In the genomic region with DNA sequence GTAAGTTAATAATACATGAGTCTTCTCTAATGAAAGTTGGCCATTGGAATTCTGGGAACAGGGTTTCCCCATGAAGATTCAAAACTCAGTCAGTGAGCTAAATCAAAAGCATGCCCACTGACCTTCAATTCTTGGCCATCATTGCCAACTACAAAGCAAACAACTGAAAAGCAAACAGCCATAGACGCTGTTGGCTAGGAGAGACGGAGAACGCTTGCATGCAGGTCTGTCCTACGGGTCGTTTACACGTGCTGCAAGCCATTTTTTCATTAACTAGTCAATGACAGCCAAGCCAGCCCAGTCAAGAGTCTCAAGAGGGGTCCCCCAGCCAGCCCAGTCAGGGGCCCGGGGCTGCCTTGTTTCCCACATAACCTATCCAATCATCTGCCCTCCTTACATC, we compare ENCODE assay signal across 15 mouse cellular contexts. TPM values are rescaled to one million over a fixed set of nuclear protein-coding genes. Genes with fewer than 3 reads are reported as not detected.
A peak's percentile ranks its signal among the peaks of the same experiment; 100 is the strongest.
DNase-seq lines count a peak whose midpoint lies in the region; ATAC-seq and TF ChIP-seq lines count a peak whose summit lies in the region.
"Had no signal": no experiment of that assay in that cellular context is flagged by ENCODE, and none has a peak within 500 bp of the region (broad histone marks: within the 10 kb centered on the region; RNA-seq: fewer than 3 reads in every experiment).

No protein-coding gene starts in this region.

- peaks cover 10% of the 10 kb centered on the region; the same call in 1 of the 2 replicates for H3K9me3 ChIP-seq in forebrain, embryonic 15.5 days
- no peaks in the 10 kb centered on the region for H3K9me3 ChIP-seq in forebrain, embryonic 14.5 days (replicated peaks; ENCODE audit: control insufficient read depth, low read length)
- H3K9me3 ChIP-seq in hindbrain, embryonic 16.5 days (ENCODE audit: control insufficient read depth, low read length): peaks cover 7% of the 10 kb centered on the region
- no peaks in the 10 kb centered on the region for H3K9me3 ChIP-seq in hindbrain, embryonic 11.5 days (ENCODE audit: control insufficient read depth, low read length)
- H3K9me3 ChIP-seq in lung, embryonic 15.5 days: no peaks in the 10 kb centered on the region
- H3K9me3 ChIP-seq in limb, embryonic 14.5 days (ENCODE audit: control insufficient read depth, low read length): peaks cover 5% of the 10 kb centered on the region; the same call in 1 of the 2 replicates
- H3K9me3 ChIP-seq: embryonic facial prominence, embryonic 12.5 days; neural tube, embryonic 12.5 days had no signal

- no peaks in the 10 kb centered on the region for H3K36me3 ChIP-seq in forebrain, embryonic 15.5 days
- H3K36me3 ChIP-seq in forebrain, embryonic 14.5 days (ENCODE audit: control insufficient read depth, insufficient read depth, low read length): no peaks in the 10 kb centered on the region
- no peaks in the 10 kb centered on the region for H3K36me3 ChIP-seq in hindbrain, embryonic 16.5 days (ENCODE audit: control insufficient read depth, insufficient read depth, low read length)
- H3K36me3 ChIP-seq in hindbrain, embryonic 11.5 days (ENCODE audit: control insufficient read depth, insufficient read depth, low read length): no peaks in the 10 kb centered on the region
- no peaks in the 10 kb centered on the region for H3K36me3 ChIP-seq in lung, embryonic 15.5 days
- H3K36me3 ChIP-seq in limb, embryonic 14.5 days (ENCODE audit: control insufficient read depth, insufficient read depth, low read length): no peaks in the 10 kb centered on the region
- H3K36me3 ChIP-seq: embryonic facial prominence, embryonic 12.5 days; neural tube, embryonic 12.5 days had no signal

- DNase-seq in forebrain, embryonic 14.5 days (ENCODE audit: low spot score): no peak
- DNase-seq in hindbrain, embryonic 11.5 days (ENCODE audit: low spot score): no peak
- DNase-seq in lung, postnatal 10 days: no peak
- no peak for DNase-seq in limb, embryonic 14.5 days (ENCODE audit: low spot score)
- DNase-seq in right cerebral cortex, postnatal 14 days: no peak
- DNase-seq: adrenal gland, postnatal 10 days; cerebellum, postnatal 14 days; gastrocnemius, postnatal 14 days; thymus, adult 2 months had no signal

- no peak overlapping the region for H3K9ac ChIP-seq in forebrain, embryonic 15.5 days (replicated peaks)
- no peak overlapping the region for H3K9ac ChIP-seq in forebrain, embryonic 14.5 days (ENCODE audit: low read length)
- H3K9ac ChIP-seq in hindbrain, embryonic 16.5 days (ENCODE audit: low read depth, low read length): no peak overlapping the region
- H3K9ac ChIP-seq in hindbrain, embryonic 11.5 days (ENCODE audit: low read depth, low read length): no peak overlapping the region
- no peak overlapping the region for H3K9ac ChIP-seq in lung, embryonic 15.5 days
- no peak overlapping the region for H3K9ac ChIP-seq in limb, embryonic 14.5 days (ENCODE audit: low read depth, low read length, severe bottlenecking)
- H3K9ac ChIP-seq: embryonic facial prominence, embryonic 12.5 days; liver, embryonic 14.5 days; neural tube, embryonic 12.5 days had no signal

- H3K4me1 ChIP-seq in forebrain, embryonic 15.5 days: no peaks in the 10 kb centered on the region
- H3K4me1 ChIP-seq in forebrain, embryonic 14.5 days (ENCODE audit: control insufficient read depth, insufficient read depth, low read length): no peaks in the 10 kb centered on the region
- no peaks in the 10 kb centered on the region; the same call in none of the 2 replicates for H3K4me1 ChIP-seq in hindbrain, embryonic 16.5 days (ENCODE audit: control insufficient read depth, insufficient read depth, low read depth, low read length)
- no peaks in the 10 kb centered on the region for H3K4me1 ChIP-seq in hindbrain, embryonic 11.5 days (replicated peaks; ENCODE audit: control insufficient read depth, insufficient read depth, low read length)
- peaks cover 50% of the 10 kb centered on the region for H3K4me1 ChIP-seq in lung, embryonic 15.5 days
- H3K4me1 ChIP-seq in limb, embryonic 14.5 days (ENCODE audit: control insufficient read depth, insufficient read depth, low read length): peaks cover 21% of the 10 kb centered on the region
- H3K4me1 ChIP-seq: neural tube, embryonic 12.5 days had no signal

- 0 out of 2 replicates have a peak overlapping the region, but pooled peaks have one; percentile 49 for H3K27ac ChIP-seq in forebrain, embryonic 15.5 days (replicated peaks)
- H3K27ac ChIP-seq in forebrain, embryonic 14.5 days (ENCODE audit: low read depth, low read length): no peak overlapping the region
- peak overlapping the region; percentile 75 for H3K27ac ChIP-seq in hindbrain, embryonic 16.5 days (ENCODE audit: low read depth, low read length)
- no peak overlapping the region for H3K27ac ChIP-seq in hindbrain, embryonic 11.5 days (ENCODE audit: low read depth, low read length)
- H3K27ac ChIP-seq in lung, embryonic 15.5 days: peak overlapping the region; percentile 92
- peak overlapping the region; percentile 40; the same call in 1 of the 2 replicates for H3K27ac ChIP-seq in limb, embryonic 14.5 days (replicated peaks; ENCODE audit: low read depth, low read length)
- H3K27ac ChIP-seq: embryonic facial prominence, embryonic 12.5 days; liver, embryonic 14.5 days; neural tube, embryonic 12.5 days had no signal

- TF ChIP-seq POLR2A in limb, embryonic 14.5 days (IDR thresholded peaks at IDR 0.05; ENCODE audit: borderline replicate concordance, extremely low read depth, insufficient read depth, insufficient read length): no peak

- H3K27me3 ChIP-seq in forebrain, embryonic 15.5 days: no peaks in the 10 kb centered on the region
- H3K27me3 ChIP-seq in forebrain, embryonic 14.5 days (replicated peaks; ENCODE audit: control insufficient read depth, insufficient read depth, low read length): no peaks in the 10 kb centered on the region
- no peaks in the 10 kb centered on the region for H3K27me3 ChIP-seq in hindbrain, embryonic 16.5 days (replicated peaks; ENCODE audit: control insufficient read depth, insufficient read depth, low read length)
- H3K27me3 ChIP-seq in hindbrain, embryonic 11.5 days (ENCODE audit: control insufficient read depth, insufficient read depth, low read length): no peaks in the 10 kb centered on the region
- H3K27me3 ChIP-seq in lung, embryonic 15.5 days: no peaks in the 10 kb centered on the region
- no peaks in the 10 kb centered on the region for H3K27me3 ChIP-seq in limb, embryonic 14.5 days (ENCODE audit: control insufficient read depth, insufficient read depth, low read length)
- H3K27me3 ChIP-seq: embryonic facial prominence, embryonic 12.5 days; neural tube, embryonic 12.5 days had no signal

- H3K4me2 ChIP-seq in forebrain, embryonic 15.5 days (replicated peaks): no peak overlapping the region
- no peak overlapping the region for H3K4me2 ChIP-seq in forebrain, embryonic 14.5 days (ENCODE audit: low read length)
- peak overlapping the region; percentile 23; the same call in 1 of the 2 replicates for H3K4me2 ChIP-seq in hindbrain, embryonic 16.5 days (ENCODE audit: low read length)
- no peak overlapping the region for H3K4me2 ChIP-seq in hindbrain, embryonic 11.5 days (replicated peaks; ENCODE audit: low read depth, low read length)
- peak overlapping the region; percentile 41; the same call in 1 of the 2 replicates for H3K4me2 ChIP-seq in lung, embryonic 15.5 days
- H3K4me2 ChIP-seq in limb, embryonic 14.5 days (replicated peaks; ENCODE audit: low read depth, low read length, severe bottlenecking): no peak overlapping the region
- H3K4me2 ChIP-seq: embryonic facial prominence, embryonic 12.5 days; neural tube, embryonic 12.5 days had no signal

- H3K4me3 ChIP-seq in forebrain, embryonic 15.5 days: no peak overlapping the region
- H3K4me3 ChIP-seq in forebrain, embryonic 14.5 days (ENCODE audit: low read depth, low read length): no peak overlapping the region
- H3K4me3 ChIP-seq in hindbrain, embryonic 16.5 days (ENCODE audit: low read length): no peak overlapping the region
- no peak overlapping the region for H3K4me3 ChIP-seq in hindbrain, embryonic 11.5 days (ENCODE audit: low read depth, low read length)
- H3K4me3 ChIP-seq in lung, embryonic 15.5 days: no peak overlapping the region
- no peak overlapping the region for H3K4me3 ChIP-seq in limb, embryonic 14.5 days (replicated peaks; ENCODE audit: low read length)
- H3K4me3 ChIP-seq: embryonic facial prominence, embryonic 12.5 days; neural tube, embryonic 12.5 days had no signal

- 0 out of 2 replicates have a peak, but pooled peaks have one; percentile 12 for ATAC-seq in forebrain, embryonic 15.5 days (replicated peaks)
- ATAC-seq in forebrain, embryonic 14.5 days: no peak
- ATAC-seq in hindbrain, embryonic 16.5 days: peak; percentile 22; the same call in 1 of the 2 replicates
- no peak for ATAC-seq in hindbrain, embryonic 11.5 days (ENCODE audit: low FRiP score)
- no peak for ATAC-seq in lung, embryonic 15.5 days (ENCODE audit: borderline replicate concordance, extremely low read depth, low FRiP score, low TSS enrichment)
- ATAC-seq in limb, embryonic 14.5 days (ENCODE audit: low FRiP score, low read depth): no peak

- 72% methylated on average over 7 of the region's 7 CpGs for WGBS in forebrain, embryonic 15.5 days
- WGBS in forebrain, embryonic 14.5 days: 77% methylated on average over 7 of the region's 7 CpGs
- WGBS in hindbrain, embryonic 16.5 days: 81% methylated on average over 7 of the region's 7 CpGs
- WGBS in hindbrain, embryonic 11.5 days: 80% methylated on average over 7 of the region's 7 CpGs
- WGBS in lung, embryonic 15.5 days: 58% methylated on average over 7 of the region's 7 CpGs
- WGBS in limb, embryonic 14.5 days: 79% methylated on average over 7 of the region's 7 CpGs

RNA-seq across cellular contexts. Expression of gene Ppp1r3c, which starts 31.7 kb away (rescaled TPM):
- polyA plus RNA-seq in forebrain, embryonic 15.5 days (2015; fragmentation: Nextera tagmentation; extraction: Ambion mirVana): 6.3 and 8.2 TPM in 2 replicates
- 8.9 and 9.3 TPM in 2 replicates for polyA plus RNA-seq in forebrain, embryonic 14.5 days (2014; fragmentation: Nextera tagmentation; extraction: Ambion mirVana)
- polyA plus RNA-seq in hindbrain, embryonic 16.5 days (2015; fragmentation: Nextera tagmentation; extraction: Ambion mirVana): 27.2 and 30.6 TPM in 2 replicates
- 6.4 and 7.7 TPM in 2 replicates for polyA plus RNA-seq in hindbrain, embryonic 11.5 days (2014; fragmentation: Nextera tagmentation; extraction: Ambion mirVana)
- 83.4 and 84.3 TPM in 2 replicates for polyA plus RNA-seq in lung, embryonic 15.5 days (2015; fragmentation: Nextera tagmentation; extraction: Ambion mirVana)
- 10.5 and 12.6 TPM in 2 replicates for polyA plus RNA-seq in limb, embryonic 14.5 days (2012; rRNA removed)
- 16.4 and 19.0 TPM in 2 replicates for polyA plus RNA-seq in limb, embryonic 14.5 days (2014; fragmentation: Nextera tagmentation; extraction: Ambion mirVana)

Comparison
In these comparisons a context has a peak if more than half of its experiments do, and no peak if none do; other contexts are left out.
1. ATAC-seq: peak in forebrain, embryonic 15.5 days (single experiment) and hindbrain, embryonic 16.5 days (single experiment); none in forebrain, embryonic 14.5 days (single experiment), hindbrain, embryonic 11.5 days (single experiment), lung, embryonic 15.5 days (single experiment) and limb, embryonic 14.5 days (single experiment).
2. H3K27ac ChIP-seq: peak in forebrain, embryonic 15.5 days (single experiment), hindbrain, embryonic 16.5 days (single experiment), lung, embryonic 15.5 days (single experiment) and limb, embryonic 14.5 days (single experiment); none in forebrain, embryonic 14.5 days (single experiment) and hindbrain, embryonic 11.5 days (single experiment).
3. H3K4me2 ChIP-seq: peak in hindbrain, embryonic 16.5 days (single experiment) and lung, embryonic 15.5 days (single experiment); none in forebrain, embryonic 15.5 days (single experiment), forebrain, embryonic 14.5 days (single experiment), hindbrain, embryonic 11.5 days (single experiment) and limb, embryonic 14.5 days (single experiment).